Mouse (Mus musculus) frontal cortex, postnatal 25 days (tissue): ENCODE measurements around the gene Pheta2.
"Not testable (repeated sequence)": the region's sequence is repeated elsewhere in the genome, so short reads cannot be mapped to it uniquely, and the experiment has no call there.

Experiments used
- DNase-seq, 2 experiments: peaks; one replicate each; pipeline ENCODE4 v3.0.0; 2022; ENCODE audit warnings: low spot score in 2 of 2

Pheta2 gene

DNA sequence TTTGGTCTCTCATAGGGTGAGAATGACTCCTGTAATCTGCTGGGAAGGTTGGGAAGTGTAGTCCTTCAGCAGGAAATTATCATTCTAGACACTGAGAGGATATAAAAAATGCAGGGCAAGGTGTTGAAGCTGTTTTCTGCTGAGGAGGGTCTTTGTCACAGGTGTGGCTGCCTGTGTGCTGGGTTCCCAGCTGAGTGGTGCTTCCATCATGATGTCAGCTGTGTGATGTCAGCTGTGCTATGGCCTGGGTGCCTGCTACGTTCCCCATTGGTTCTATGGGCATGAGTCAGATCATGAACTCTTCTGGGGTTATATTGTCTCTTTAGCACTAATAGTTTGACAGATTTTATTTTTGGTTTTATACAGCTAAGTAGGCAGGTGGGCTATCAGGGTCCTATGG is 30.1 kb downstream of the Pheta2 start:
- no peak for DNase-seq

- no peak for DNase-seq
Measured at GRCm38 (mm10) chr15:82372446-82372845, 33.7 kb downstream of the Pheta2 start.

DNA sequence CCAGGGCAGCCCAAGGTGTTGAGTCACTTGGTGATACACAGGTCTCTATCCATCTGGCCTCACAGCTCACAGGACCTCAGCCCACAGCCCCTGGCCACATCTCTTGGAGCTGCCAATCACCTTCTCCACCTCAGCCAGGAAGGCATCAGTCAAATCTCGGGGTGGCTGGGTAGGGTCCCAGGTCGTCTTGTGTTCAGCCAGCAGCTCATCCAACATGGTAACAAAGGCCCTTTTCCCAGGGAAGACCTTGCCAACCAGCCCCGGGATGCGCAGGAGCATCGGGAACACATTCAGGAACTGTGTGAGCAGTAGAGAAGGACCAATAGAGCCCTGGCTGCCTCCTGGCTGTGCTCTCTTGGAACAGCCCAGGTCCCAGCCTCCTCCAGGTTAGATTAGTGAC is 34.2 kb downstream of the Pheta2 start:
- DNase-seq, result no peak

DNA sequence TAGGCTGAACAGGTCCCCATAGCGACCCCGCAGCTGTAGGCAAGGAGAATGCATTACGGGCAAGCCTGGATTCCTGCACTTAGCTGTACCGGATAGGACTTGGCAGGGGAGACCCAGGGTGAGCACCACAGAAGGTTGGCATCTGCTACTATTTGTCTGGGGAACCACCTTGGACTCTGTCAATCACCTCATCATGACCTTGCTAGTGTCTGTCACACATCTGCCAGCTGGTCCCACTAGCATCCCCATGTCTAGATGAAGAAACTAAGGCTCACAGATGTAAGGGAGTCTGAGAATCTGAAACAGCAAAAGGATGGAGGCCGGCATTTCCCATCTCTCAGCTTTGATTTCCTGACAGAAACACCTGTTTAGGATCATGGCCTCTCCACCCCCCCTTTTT is 35.7 kb downstream of the Pheta2 start:
- no peak for DNase-seq

DNA sequence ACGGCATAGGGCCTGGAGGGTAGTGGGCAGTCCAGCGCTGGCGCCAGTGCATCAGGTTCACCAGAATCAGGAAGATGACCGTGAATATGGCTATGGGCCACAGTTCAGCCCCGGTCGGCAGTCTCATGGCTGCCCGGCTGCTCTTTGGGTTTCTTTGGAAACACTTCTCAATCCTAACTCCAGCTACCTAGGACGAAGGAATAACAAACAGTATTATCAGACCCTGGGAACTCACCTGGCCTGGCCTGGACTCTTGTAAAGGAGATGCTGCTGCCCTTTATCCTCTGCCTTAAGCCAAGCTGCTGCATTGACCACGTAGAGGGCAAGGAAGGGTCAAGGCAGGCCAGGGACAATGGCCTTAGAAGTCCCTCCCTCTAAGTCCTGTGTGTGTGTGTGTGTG is 37.1 kb downstream of the Pheta2 start:
- no peak for DNase-seq

DNA sequence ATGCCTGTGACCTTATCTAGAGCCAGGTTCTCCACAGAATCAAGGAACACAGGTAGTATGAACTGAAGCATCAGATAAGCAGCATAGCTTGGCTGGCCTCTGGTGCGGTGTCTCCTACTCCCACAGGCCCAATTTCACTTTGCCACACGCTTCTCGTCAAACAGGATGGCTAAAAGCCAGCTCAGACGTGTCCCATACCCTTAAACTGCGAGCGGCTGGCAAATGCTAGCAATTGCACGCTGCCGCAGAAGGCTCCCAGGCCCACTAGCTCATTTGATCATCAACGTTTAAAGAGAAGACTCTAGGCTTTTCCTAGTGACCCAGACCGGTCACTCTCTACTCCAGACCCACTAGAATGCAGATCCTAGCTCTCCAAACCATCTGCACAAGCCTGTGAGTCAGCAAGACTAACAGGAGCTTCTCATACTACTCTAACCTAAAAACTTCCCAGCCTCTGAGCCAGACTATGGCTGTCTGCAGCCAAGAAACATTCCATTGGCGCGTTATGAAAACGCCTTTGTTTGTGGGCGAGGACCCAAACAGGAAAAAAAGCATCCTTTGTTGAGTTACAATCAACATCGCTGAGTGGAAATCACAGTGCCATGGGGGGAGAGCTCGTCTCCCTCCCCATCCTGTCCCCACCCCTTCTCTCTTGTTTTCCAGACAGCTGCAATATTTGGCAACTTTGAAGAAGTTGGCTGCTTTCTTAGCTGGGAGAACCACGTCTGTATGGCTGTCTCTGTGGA is 37.8 kb downstream of the Pheta2 start:
- no peak for DNase-seq

DNA sequence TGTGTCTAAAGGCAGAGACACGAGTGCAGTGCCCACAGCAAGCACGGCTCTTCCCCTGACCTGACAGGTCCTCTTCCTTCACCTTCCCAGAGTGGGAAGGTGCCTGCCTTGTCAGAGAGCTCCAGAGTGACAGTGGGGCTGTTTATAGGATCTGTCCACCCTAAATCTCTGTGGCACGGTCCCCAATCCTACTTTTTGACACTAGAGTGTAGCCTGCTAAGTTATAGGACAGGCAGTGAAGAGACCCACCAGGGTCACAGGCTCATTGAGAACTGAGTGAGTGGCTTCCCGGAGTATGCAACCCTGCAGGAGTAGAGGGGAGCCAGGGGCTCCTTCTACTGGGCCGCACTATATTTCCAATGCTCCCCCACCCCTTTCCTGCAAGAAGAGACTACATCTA is 39.0 kb downstream of the Pheta2 start:
- DNase-seq, result no peak

DNA sequence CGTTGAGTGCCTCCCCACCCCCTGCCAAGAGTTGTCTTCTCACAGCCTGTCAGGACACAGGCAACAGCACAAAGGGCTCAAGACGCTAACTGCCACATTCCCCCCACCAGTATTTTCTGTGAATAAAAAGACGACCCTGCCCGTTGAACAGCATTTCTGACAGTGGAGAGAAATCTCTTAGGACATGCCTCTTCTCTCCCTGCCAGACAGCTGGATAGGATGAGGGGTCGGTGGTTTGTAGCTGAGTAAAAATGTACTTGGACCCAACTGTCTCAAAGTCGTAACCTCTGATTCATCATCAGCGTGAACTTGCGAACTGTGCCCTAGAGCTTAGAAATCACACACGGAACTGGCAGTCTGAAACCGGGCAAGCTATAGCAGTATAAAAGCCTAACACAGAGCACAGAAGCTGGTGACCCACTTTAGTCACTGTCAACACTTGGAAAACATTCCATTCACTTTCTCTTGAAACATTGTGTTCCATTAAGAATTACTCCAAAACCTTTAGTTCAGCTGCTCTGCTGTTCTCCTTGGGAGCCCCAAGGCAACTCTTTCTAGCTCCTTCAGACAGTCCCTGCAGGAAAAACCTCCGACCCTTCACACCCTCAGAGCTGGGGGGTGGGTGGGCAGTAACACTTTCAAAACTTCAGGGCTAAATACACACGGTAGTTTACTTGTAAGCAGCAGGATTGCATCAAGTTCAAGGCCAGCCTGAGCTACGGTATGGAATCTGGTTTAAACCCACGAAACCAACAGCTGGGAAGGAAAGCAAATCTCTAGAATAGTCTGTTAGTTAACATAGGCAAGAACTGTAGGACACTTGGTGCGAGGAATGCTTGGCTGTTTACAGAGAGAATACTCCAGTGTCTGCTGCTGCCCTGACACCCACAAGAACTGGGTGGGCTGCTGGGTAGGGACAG is 39.8 kb downstream of the Pheta2 start:
- DNase-seq, result no peak

DNA sequence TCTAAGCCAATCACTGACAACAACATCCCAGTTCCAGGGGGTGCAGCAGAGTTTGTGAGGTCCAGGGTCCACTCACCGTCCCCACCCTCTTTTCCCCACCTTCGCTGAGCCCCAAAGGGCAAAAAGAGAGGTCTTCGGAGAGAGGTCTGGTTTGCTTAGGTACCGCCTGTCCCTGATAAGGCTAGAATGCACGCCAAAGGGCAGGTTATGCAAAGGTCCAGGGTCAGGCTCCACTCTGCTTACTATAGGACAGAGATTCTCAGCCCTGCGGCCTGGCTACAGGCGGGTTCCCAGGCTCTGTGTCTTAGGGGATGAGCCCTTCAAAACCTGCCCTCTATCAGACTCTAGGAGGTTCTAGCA is 40.7 kb downstream of the Pheta2 start:
- no peak for DNase-seq

DNA sequence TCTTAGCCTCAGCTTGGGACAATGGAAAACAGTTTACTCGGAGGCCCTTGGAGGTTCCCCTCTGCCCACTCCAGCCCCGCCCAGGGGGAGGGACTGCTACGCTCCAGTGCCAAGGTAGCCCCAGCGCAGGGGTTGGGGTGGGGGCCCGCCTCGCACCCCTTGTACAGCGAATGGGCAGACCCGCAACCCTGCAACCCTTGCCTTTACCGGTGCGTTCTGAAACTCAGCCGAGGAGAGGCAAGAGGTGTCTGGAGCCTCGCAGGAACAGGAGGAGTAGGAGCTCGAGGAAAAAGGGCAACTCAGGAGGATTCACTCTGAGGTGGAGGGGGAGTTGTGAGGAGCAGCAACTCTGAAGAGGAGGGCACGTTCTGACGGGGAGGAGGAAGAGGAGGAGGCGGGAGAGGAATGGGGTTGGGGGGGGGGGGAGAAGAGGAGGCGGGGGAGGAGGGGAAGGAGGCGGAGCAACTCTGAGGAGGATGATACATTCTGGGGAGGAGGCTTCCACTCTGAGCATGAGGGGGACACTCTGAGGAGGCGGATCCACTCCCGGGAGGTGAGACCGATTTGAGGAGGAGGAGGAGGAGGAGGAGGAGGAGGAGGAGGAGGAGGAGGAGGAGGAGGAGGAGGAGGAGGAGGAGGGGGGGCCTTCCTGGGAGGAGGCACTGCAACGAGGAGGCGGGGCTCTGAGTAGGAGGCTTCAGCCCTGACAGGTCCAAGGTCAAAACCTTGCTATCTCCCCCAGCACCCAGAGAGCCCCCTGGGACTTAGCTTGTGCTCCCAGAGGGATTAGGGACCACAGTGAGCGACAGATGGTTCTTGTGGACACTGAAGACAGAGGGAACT is 41.4 kb downstream of the Pheta2 start, which contains the start of gene Cyp2d22:
Gene Cyp2d22 (minus strand): TSS at position 390 of the 843 bp plus-strand sequence.
- no peak for DNase-seq

DNA sequence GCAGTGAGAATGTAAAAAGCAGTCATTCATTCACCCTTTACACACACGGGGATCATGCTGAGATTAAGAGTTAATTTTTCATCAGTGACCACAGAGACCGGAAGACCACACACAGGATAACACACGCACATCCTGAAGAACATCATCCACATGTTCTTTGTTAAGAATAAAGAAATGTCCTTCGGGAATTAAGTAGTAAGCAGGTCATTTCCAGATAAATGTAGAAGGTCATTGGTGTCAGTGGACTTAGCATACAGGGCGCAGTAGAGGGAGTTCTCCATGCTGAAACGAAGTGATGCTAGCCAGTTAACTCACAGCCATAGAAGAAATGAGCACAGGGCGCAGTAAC is 41.9 kb downstream of the Pheta2 start:
- DNase-seq, result no peak

DNA sequence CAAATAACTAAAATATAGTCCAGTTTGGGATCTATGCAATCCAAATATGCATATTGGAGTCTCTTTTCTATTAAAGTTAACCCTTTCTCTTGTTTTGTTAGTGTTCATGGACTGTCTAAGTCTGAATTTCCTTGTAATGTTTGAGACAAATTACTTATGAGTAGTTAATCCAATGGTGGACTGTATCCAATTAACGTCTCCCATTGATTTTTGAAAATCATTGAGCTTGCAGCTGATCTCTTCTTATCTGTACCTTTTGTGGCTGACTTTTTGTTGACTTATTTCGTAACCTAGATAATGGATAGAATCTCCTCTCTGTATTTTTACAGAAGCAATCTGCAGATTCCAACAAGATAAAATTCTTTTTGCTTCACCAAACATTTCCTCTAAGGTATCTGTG is 43.7 kb downstream of the Pheta2 start:
- no peak for DNase-seq

DNA sequence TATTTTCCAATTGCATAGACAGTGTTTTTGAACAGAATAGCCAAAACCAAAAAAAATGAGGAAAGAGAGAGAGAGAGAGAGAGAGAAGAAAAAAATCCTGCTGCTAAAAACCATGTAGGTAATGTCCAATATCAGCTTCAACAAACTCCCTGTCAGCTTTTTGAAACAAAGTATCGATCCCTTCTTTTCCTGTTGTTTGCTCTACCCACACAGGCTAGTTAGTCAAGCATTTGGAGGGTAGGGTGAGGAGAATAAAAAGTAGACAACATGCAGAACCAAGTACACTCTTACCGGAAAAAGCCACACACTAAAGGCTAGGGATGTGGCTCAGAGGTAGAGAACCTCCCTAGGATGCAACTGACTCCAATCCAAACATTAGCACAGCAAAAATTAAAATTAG is 47.0 kb downstream of the Pheta2 start:
- no peak for DNase-seq

- DNase-seq, result not testable (repeated sequence)
Measured at GRCm38 (mm10) chr15:82389916-82390315, 51.2 kb downstream of the Pheta2 start.

- DNase-seq, result not testable (repeated sequence)
Measured at GRCm38 (mm10) chr15:82393922-82394321, 55.2 kb downstream of the Pheta2 start, which contains the start of gene Cyp2d11. TSS of gene Cyp2d11 (minus strand) at chr15:82394022.
